Mouse (Mus musculus) forebrain, embryonic 16.5 days (tissue): ENCODE results near the gene Trio. TPM values are rescaled to one million over a fixed set of nuclear protein-coding genes. Genes with fewer than 3 reads are reported as not detected.

ENCODE experiments used
- ATAC-seq: fragments of 200-750 bp; cut with Nextera tagmentation; 2 replicates; pipeline ENCODE4 v1.8.0; 2017; ENCODE audit warnings: mild to moderate bottlenecking, moderate library complexity
- H3K27ac ChIP-seq: fragments of 300-500 bp; sonication (generic); 2 replicates; pipeline ENCODE4 v1.5.1; 2014; ENCODE audit warnings: low read length, control low read depth
- H3K27me3 ChIP-seq: fragments of 300-500 bp; sonication (generic); replicated peaks from 2 replicates; pipeline ENCODE4 v1.6.1; 2014; ENCODE audit warnings: low read length; ENCODE audit not compliant: control insufficient read depth, insufficient read depth
- H3K36me3 ChIP-seq: fragments of 300-500 bp; sonication (generic); 2 replicates; pipeline ENCODE4 v1.6.1; 2014; ENCODE audit not compliant: control insufficient read depth, insufficient read depth
- H3K4me1 ChIP-seq: fragments of 300-500 bp; sonication (generic); replicated peaks from 2 replicates; pipeline ENCODE4 v1.6.1; 2014; ENCODE audit warnings: low read length; ENCODE audit not compliant: control insufficient read depth, insufficient read depth
- H3K4me2 ChIP-seq: fragments of 300-500 bp; sonication (generic); 2 replicates; pipeline ENCODE4 v1.6.1; 2014; ENCODE audit warnings: mild to moderate bottlenecking, low read length, control low read depth
- H3K4me3 ChIP-seq: fragments of 300-500 bp; sonication (generic); replicated peaks from 2 replicates; pipeline ENCODE4 v1.5.1; 2014; ENCODE audit warnings: mild to moderate bottlenecking, low read length, control low read depth
- H3K9ac ChIP-seq: fragments of 300-500 bp; sonication (generic); replicated peaks from 2 replicates; pipeline ENCODE4 v1.6.1; 2014; ENCODE audit warnings: low read depth, low read length, control low read depth
- H3K9me3 ChIP-seq: fragments of 300-500 bp; sonication (generic); 2 replicates; pipeline ENCODE4 v1.6.1; 2016; ENCODE audit warnings: low read length; ENCODE audit not compliant: control insufficient read depth
- WGBS: fragments of 180-500 bp; shearing (Covaris S2); extraction: QIAGEN DNeasy Blood & Tissue Kit; methylation state at CpG from one replicate; pipeline ENCODE4 v1.1.7; 2014; 5-methylcytosine and 5-hydroxymethylcytosine counted together
- polyA plus RNA-seq: library from polyadenylated mRNA; unstranded; fragments of >200 nt; fragmentation: Nextera tagmentation; extraction: Ambion mirVana; gene quantifications from 2 replicates; pipeline ENCODE4 v1.2.1, GENCODE M21; 2015

Gene Trio
- polyA plus RNA-seq, 1 experiment from 2014 or later = 42.6 TPM

- peak; percentile 15; the same call in 1 of the 2 replicates for ATAC-seq
- no peaks in the 10 kb centered on the region for H3K9me3 ChIP-seq
- WGBS = 26% methylated on average over 11 of the region's 11 CpGs
- H3K9ac ChIP-seq = 0 out of 2 replicates have a peak overlapping the region, but pooled peaks have one; percentile 22
- no peak overlapping the region for H3K4me2 ChIP-seq
- H3K36me3 ChIP-seq = peaks cover 10% of the 10 kb centered on the region; the same call in 1 of the 2 replicates
- no peak overlapping the region for H3K4me3 ChIP-seq
- no peaks in the 10 kb centered on the region for H3K27me3 ChIP-seq
- H3K27ac ChIP-seq = peak overlapping the region; percentile 61
- H3K4me1 ChIP-seq = peaks cover 43% of the 10 kb centered on the region
These were observed 248.0 kb downstream of the Trio start for GRCm38 (mm10) chr15:27777455-27778190.

GRCm38 (mm10) chr15:27774481-27774880, 251.2 kb downstream of the Trio start:
- no peak for ATAC-seq
- H3K27me3 ChIP-seq = no peaks in the 10 kb centered on the region
- H3K4me1 ChIP-seq = peaks cover 32% of the 10 kb centered on the region
- H3K4me2 ChIP-seq = no peak overlapping the region
- H3K9ac ChIP-seq = no peak overlapping the region
- no peak overlapping the region for H3K4me3 ChIP-seq
- WGBS = 90% methylated on average over 7 of the region's 7 CpGs
- peaks cover 18% of the 10 kb centered on the region; the same call in 1 of the 2 replicates for H3K36me3 ChIP-seq
- no peak overlapping the region for H3K27ac ChIP-seq
- H3K9me3 ChIP-seq = no peaks in the 10 kb centered on the region

GRCm38 (mm10) chr15:27772125-27772627, 253.5 kb downstream of the Trio start:
- no peak overlapping the region for H3K4me2 ChIP-seq
- H3K27me3 ChIP-seq = no peaks in the 10 kb centered on the region
- H3K9ac ChIP-seq = no peak overlapping the region
- no peaks in the 10 kb centered on the region for H3K9me3 ChIP-seq
- peaks cover 22% of the 10 kb centered on the region; the same call in 1 of the 2 replicates for H3K36me3 ChIP-seq
- ATAC-seq = no peak
- no peak overlapping the region for H3K27ac ChIP-seq
- H3K4me3 ChIP-seq = no peak overlapping the region
- H3K4me1 ChIP-seq = peaks cover 13% of the 10 kb centered on the region
- WGBS = 92% methylated on average over 7 of the region's 7 CpGs

- no peaks in the 10 kb centered on the region for H3K27me3 ChIP-seq
- H3K4me3 ChIP-seq = no peak overlapping the region
- WGBS = 79% methylated on average over 7 of the region's 7 CpGs
- H3K9ac ChIP-seq = no peak overlapping the region
- no peaks in the 10 kb centered on the region for H3K9me3 ChIP-seq
- H3K4me1 ChIP-seq = peaks cover 13% of the 10 kb centered on the region
- H3K36me3 ChIP-seq = peaks cover 22% of the 10 kb centered on the region; the same call in 1 of the 2 replicates
- no peak for ATAC-seq
- H3K4me2 ChIP-seq = no peak overlapping the region
- H3K27ac ChIP-seq = no peak overlapping the region
These were observed 254.1 kb downstream of the Trio start for GRCm38 (mm10) chr15:27771581-27771980.

- peak; percentile 36; the same call in 1 of the 2 replicates for ATAC-seq
- 23% methylated on average over 12 of the region's 12 CpGs for whole genome bisulfite sequencing
- Histone ChIP-seq H3K4me2 (no peak overlapping the region), H3K27ac (no peak overlapping the region), H3K9me3 (no peaks in the 10 kb centered on the region), H3K4me3 (no peak overlapping the region), H3K36me3 (peaks cover 22% of the 10 kb centered on the region; the same call in 1 of the 2 replicates), H3K9ac (no peak overlapping the region; the same call in 1 of the 2 replicates), H3K27me3 (no peaks in the 10 kb centered on the region), H3K4me1 (peaks cover 13% of the 10 kb centered on the region)
These were observed 255.0 kb downstream of the Trio start for GRCm38 (mm10) chr15:27770513-27771196.

GRCm38 (mm10) chr15:27761416-27761815, 264.2 kb downstream of the Trio start:
- Histone ChIP-seq H3K9ac (no peak overlapping the region), H3K4me3 (no peak overlapping the region), H3K27me3 (no peaks in the 10 kb centered on the region), H3K36me3 (peaks cover 13% of the 10 kb centered on the region), H3K27ac (peak overlapping the region; percentile 44; the same call in 1 of the 2 replicates), H3K4me2 (no peak overlapping the region), H3K9me3 (no peaks in the 10 kb centered on the region), H3K4me1 (peaks cover 16% of the 10 kb centered on the region; the same call in 1 of the 2 replicates)
- WGBS = 68% methylated on average over 3 of the region's 3 CpGs
- no peak; the same call in 1 of the 2 replicates for ATAC-seq

- Histone ChIP-seq H3K9me3 (no peaks in the 10 kb centered on the region), H3K4me3 (no peak overlapping the region), H3K4me1 (peaks cover 16% of the 10 kb centered on the region; the same call in 1 of the 2 replicates), H3K36me3 (peaks cover 13% of the 10 kb centered on the region), H3K27me3 (no peaks in the 10 kb centered on the region), H3K27ac (peak overlapping the region; percentile 31), H3K4me2 (no peak overlapping the region), H3K9ac (no peak overlapping the region)
- WGBS = 41% methylated on average over 1 of the region's 1 CpGs
- 0 out of 2 replicates have a peak, but pooled peaks have one; percentile 14 for ATAC-seq
These were observed 265.0 kb downstream of the Trio start for GRCm38 (mm10) chr15:27760655-27761054.

- WGBS = 60% methylated on average over 5 of the region's 5 CpGs
- Histone ChIP-seq H3K4me1 (peaks cover 16% of the 10 kb centered on the region; the same call in 1 of the 2 replicates), H3K27ac (peak overlapping the region; percentile 31; the same call in 1 of the 2 replicates), H3K9me3 (no peaks in the 10 kb centered on the region), H3K27me3 (no peaks in the 10 kb centered on the region), H3K4me3 (no peak overlapping the region), H3K4me2 (no peak overlapping the region), H3K36me3 (peaks cover 20% of the 10 kb centered on the region), H3K9ac (no peak overlapping the region)
- no peak for ATAC-seq
These were observed 265.8 kb downstream of the Trio start for GRCm38 (mm10) chr15:27759890-27760289.

- no peak for ATAC-seq
- 83% methylated on average over 6 of the region's 6 CpGs for WGBS
- peaks cover 16% of the 10 kb centered on the region; the same call in 1 of the 2 replicates for H3K4me1 ChIP-seq
These were observed 267.0 kb downstream of the Trio start for GRCm38 (mm10) chr15:27758680-27759079.

More at GRCm38 (mm10) chr15:27758680-27759079, 267.0 kb downstream of the Trio start:
- Histone ChIP-seq H3K36me3 (peaks cover 17% of the 10 kb centered on the region), H3K4me3 (no peak overlapping the region), H3K27me3 (no peaks in the 10 kb centered on the region), H3K27ac (no peak overlapping the region), H3K4me2 (no peak overlapping the region), H3K9ac (no peak overlapping the region), H3K9me3 (no peaks in the 10 kb centered on the region)
